Mouse (Mus musculus) intestine, postnatal 0 days (tissue): Measurements from ENCODE around the gene Scaf1. TPM values are rescaled to one million over a fixed set of nuclear protein-coding genes. Genes with fewer than 3 reads are reported as not detected.
A peak's percentile ranks its signal among the peaks of the same experiment; 100 is the strongest.

Experiments used
- ATAC-seq: fragments of 200-750 bp; cut with Nextera tagmentation; 2 replicates; pipeline ENCODE4 v1.8.0; 2017; ENCODE audit warnings: mild to moderate bottlenecking, moderate TSS enrichment, moderate library complexity
- H3K27ac ChIP-seq: fragments of 300-500 bp; sonication (generic); 2 replicates; pipeline ENCODE4 v1.5.1; 2014; ENCODE audit warnings: mild to moderate bottlenecking, low read depth, low read length, moderate library complexity
- H3K27me3 ChIP-seq: fragments of 300-500 bp; sonication (generic); replicated peaks from 2 replicates; pipeline ENCODE4 v1.6.1; 2014; ENCODE audit warnings: low read length, mixed read lengths; ENCODE audit not compliant: control insufficient read depth, insufficient read depth
- H3K36me3 ChIP-seq: fragments of 300-500 bp; sonication (generic); 2 replicates; pipeline ENCODE4 v1.6.1; 2014; ENCODE audit warnings: mild to moderate bottlenecking, moderate library complexity; ENCODE audit not compliant: control insufficient read depth, insufficient read depth
- H3K4me1 ChIP-seq: fragments of 300-500 bp; sonication (generic); replicated peaks from 2 replicates; pipeline ENCODE4 v1.6.1; 2014; ENCODE audit warnings: antibody characterized with exemption, low read length, mixed read lengths; ENCODE audit not compliant: control insufficient read depth, insufficient read depth
- H3K4me2 ChIP-seq: fragments of 300-500 bp; sonication (generic); replicated peaks from 2 replicates; pipeline ENCODE4 v1.6.1; 2014; ENCODE audit warnings: low read depth, mild to moderate bottlenecking, moderate library complexity
- H3K4me3 ChIP-seq: fragments of 300-500 bp; sonication (generic); 2 replicates; pipeline ENCODE4 v1.5.1; 2014; ENCODE audit warnings: low read depth, low read length
- H3K9ac ChIP-seq: fragments of 300-500 bp; sonication (generic); 2 replicates; pipeline ENCODE4 v1.6.1; 2014; ENCODE audit warnings: mild to moderate bottlenecking, low read depth, low read length
- H3K9me3 ChIP-seq: fragments of 300-500 bp; sonication (generic); 2 replicates; pipeline ENCODE4 v1.6.1; 2016; ENCODE audit warnings: mixed run types; ENCODE audit not compliant: control insufficient read depth
- CTCF ChIP-seq: sonication (generic); IDR thresholded peaks from 2 replicates; pipeline ENCODE4 v1.5.1; 2016; ENCODE audit warnings: low read depth, mild to moderate bottlenecking, control low read depth, antibody characterized with exemption, moderate library complexity
- WGBS: fragments of 180-500 bp; shearing (Covaris S2); extraction: QIAGEN DNeasy Blood & Tissue Kit; methylation state at CpG from one replicate; pipeline ENCODE4 v1.1.7; 2014; 5-methylcytosine and 5-hydroxymethylcytosine counted together
- polyA plus RNA-seq: library from polyadenylated mRNA; unstranded; fragments of >200 nt; fragmentation: Nextera tagmentation; extraction: Ambion mirVana; gene quantifications from 2 replicates; pipeline ENCODE4 v1.2.1, GENCODE M21; 2015

The Scaf1 gene
- polyA plus RNA-seq, 1 experiment from 2014 or later: 22.6 TPM

GRCm38 (mm10) chr7:45056972-45057348 is 40.8 kb upstream of the Scaf1 start:
- Histone ChIP-seq H3K9ac (no peak overlapping the region), H3K27me3 (no peaks in the 10 kb centered on the region), H3K27ac (no peak overlapping the region), H3K9me3 (no peaks in the 10 kb centered on the region), H3K4me1 (no peaks in the 10 kb centered on the region; the same call in 1 of the 2 replicates), H3K36me3 (peaks cover 7% of the 10 kb centered on the region; the same call in 1 of the 2 replicates), H3K4me2 (no peak overlapping the region), H3K4me3 (no peak overlapping the region)
- ATAC-seq: no peak
- no peak for TF ChIP-seq CTCF

GRCm38 (mm10) chr7:45056329-45056971 is 40.3 kb upstream of the Scaf1 start:
- H3K9ac ChIP-seq: no peak overlapping the region

GRCm38 (mm10) chr7:45053931-45054510 is 37.9 kb upstream of the Scaf1 start:
- Histone ChIP-seq H3K27me3 (no peaks in the 10 kb centered on the region), H3K9me3 (no peaks in the 10 kb centered on the region), H3K4me1 (peaks cover 4% of the 10 kb centered on the region; the same call in 1 of the 2 replicates), H3K9ac (peak overlapping the region; percentile 75), H3K27ac (peak overlapping the region; percentile 93), H3K4me2 (peak overlapping the region; percentile 94), H3K4me3 (peak overlapping the region; percentile 90), H3K36me3 (peaks cover 21% of the 10 kb centered on the region)
- peak; percentile 93 for ATAC-seq
- TF ChIP-seq CTCF: no peak
- WGBS: under 1% methylated on average over 33 of the region's 33 CpGs

More at GRCm38 (mm10) chr7:45056329-45056971, 40.3 kb upstream of the Scaf1 start:
- no peak overlapping the region for H3K4me3 ChIP-seq
- peaks cover 7% of the 10 kb centered on the region; the same call in 1 of the 2 replicates for H3K36me3 ChIP-seq
- no peak overlapping the region for H3K27ac ChIP-seq
- ATAC-seq: no peak
- peaks cover 1% of the 10 kb centered on the region; the same call in 1 of the 2 replicates for H3K4me1 ChIP-seq
- 72% methylated on average over 14 of the region's 14 CpGs for WGBS
- no peaks in the 10 kb centered on the region for H3K9me3 ChIP-seq
- H3K4me2 ChIP-seq: no peak overlapping the region
- H3K27me3 ChIP-seq: no peaks in the 10 kb centered on the region
- no peak for TF ChIP-seq CTCF

GRCm38 (mm10) chr7:45053117-45053930 is 37.2 kb upstream of the Scaf1 start:
- Histone ChIP-seq H3K36me3 (peaks cover 24% of the 10 kb centered on the region), H3K4me3 (peak overlapping the region; percentile 90), H3K4me2 (peak overlapping the region; percentile 94), H3K9ac (peak overlapping the region; percentile 75), H3K4me1 (peaks cover 4% of the 10 kb centered on the region; the same call in 1 of the 2 replicates), H3K27me3 (no peaks in the 10 kb centered on the region), H3K9me3 (no peaks in the 10 kb centered on the region), H3K27ac (peak overlapping the region; percentile 93)
- TF ChIP-seq CTCF: no peak
- ATAC-seq: peak; percentile 51
- under 1% methylated on average over 29 of the region's 59 CpGs for WGBS

- Histone ChIP-seq H3K9ac (peak within 1 kb of the TSS; percentile 75), H3K4me1 (peaks cover 4% of the 10 kb centered on the region; the same call in 1 of the 2 replicates), H3K4me2 (peak within 1 kb of the TSS; percentile 94), H3K4me3 (peak within 1 kb of the TSS; percentile 90), H3K27ac (peak within 1 kb of the TSS; percentile 93), H3K27me3 (no peaks in the 10 kb centered on the region), H3K36me3 (peaks cover 28% of the 10 kb centered on the region), H3K9me3 (no peaks in the 10 kb centered on the region)
- TF ChIP-seq CTCF: no peak
- ATAC-seq: peak; percentile 5; the same call in 1 of the 2 replicates
- 2% methylated on average over 16 of the region's 18 CpGs for WGBS
These were observed 36.6 kb upstream of the Scaf1 start, which contains the start of gene Prr12 for GRCm38 (mm10) chr7:45052862-45053116. Prr12 (minus strand) TSS chr7:45052881.
